Mouse (Mus musculus) testis, adult 2 months (tissue): Measurements from ENCODE around the gene Spata48. TPM values are rescaled to one million over a fixed set of nuclear protein-coding genes. Genes with fewer than 3 reads are reported as not detected.
A peak's percentile ranks its signal among the peaks of the same experiment; 100 is the strongest.

Source experiments
- H3K27ac ChIP-seq: fragments of 200-500 bp; 2 replicates; pipeline ENCODE4 v1.5.1; 2012; ENCODE audit warnings: low read depth, low read length; ENCODE audit not compliant: control insufficient read depth, insufficient read depth
- H3K27me3 ChIP-seq: fragments of 200-500 bp; 2 replicates; pipeline ENCODE4 v1.6.1; 2012; ENCODE audit warnings: mild to moderate bottlenecking, low read length, moderate library complexity; ENCODE audit not compliant: control insufficient read depth, insufficient read depth
- H3K36me3 ChIP-seq: fragments of 200-500 bp; 2 replicates; pipeline ENCODE4 v1.6.1; 2012; ENCODE audit warnings: mild to moderate bottlenecking, low read length; ENCODE audit not compliant: control insufficient read depth, insufficient read depth
- H3K4me1 ChIP-seq: fragments of 200-500 bp; 2 replicates; pipeline ENCODE4 v1.6.1; 2012; ENCODE audit warnings: low read length; ENCODE audit not compliant: control insufficient read depth, insufficient read depth
- H3K4me3 ChIP-seq: fragments of 200-500 bp; 2 replicates; pipeline ENCODE4 v1.5.1; 2012; ENCODE audit warnings: low read depth, mild to moderate bottlenecking, low read length, moderate library complexity, mixed read lengths; ENCODE audit not compliant: control insufficient read depth
- CTCF ChIP-seq: fragments of 200-500 bp; IDR thresholded peaks from 2 replicates; pipeline ENCODE4 v1.5.1; 2012; ENCODE audit warnings: low read depth, mild to moderate bottlenecking, inconsistent platforms, low read length, moderate library complexity; ENCODE audit not compliant: control insufficient read depth, insufficient read depth, insufficient replicate concordance
- POLR2A ChIP-seq: fragments of 200-500 bp; IDR thresholded peaks from 2 replicates; pipeline ENCODE4 v1.6.1; 2012; ENCODE audit warnings: low read depth, mild to moderate bottlenecking, inconsistent platforms, low read length, moderate library complexity; ENCODE audit not compliant: control insufficient read depth
- polyA plus RNA-seq: library from polyadenylated mRNA; depleted of rRNA; stranded (reverse); fragments of >200 nt; gene quantifications from 2 replicates; pipeline ENCODE4 v1.2.3, GENCODE M21; 2012

Gene Spata48
- polyA plus RNA-seq, 1 experiment: 27.4 TPM

GRCm38 (mm10) chr11:11495697-11496096 is 33.8 kb downstream of the Spata48 start:
- Histone ChIP-seq H3K27me3 (no peaks in the 10 kb centered on the region), H3K4me1 (no peaks in the 10 kb centered on the region; the same call in 1 of the 2 replicates), H3K4me3 (peak overlapping the region; percentile 54), H3K27ac (peak overlapping the region; percentile 44), H3K36me3 (no peaks in the 10 kb centered on the region)
- TF ChIP-seq CTCF (no peak), POLR2A (no peak)

- H3K27ac ChIP-seq: no peak overlapping the region
- TF ChIP-seq POLR2A: no peak
- no peak for TF ChIP-seq CTCF
- H3K4me3 ChIP-seq: no peak overlapping the region
- H3K4me1 ChIP-seq: no peaks in the 10 kb centered on the region
- H3K36me3 ChIP-seq: no peaks in the 10 kb centered on the region
- no peaks in the 10 kb centered on the region for H3K27me3 ChIP-seq
These were observed 38.0 kb downstream of the Spata48 start for GRCm38 (mm10) chr11:11499944-11500343.

- Histone ChIP-seq H3K4me1 (no peaks in the 10 kb centered on the region), H3K27me3 (no peaks in the 10 kb centered on the region), H3K27ac (no peak overlapping the region), H3K36me3 (no peaks in the 10 kb centered on the region), H3K4me3 (no peak overlapping the region)
- TF ChIP-seq POLR2A: no peak
- no peak for TF ChIP-seq CTCF
These were observed 44.3 kb downstream of the Spata48 start for GRCm38 (mm10) chr11:11506187-11506586.

DNA sequence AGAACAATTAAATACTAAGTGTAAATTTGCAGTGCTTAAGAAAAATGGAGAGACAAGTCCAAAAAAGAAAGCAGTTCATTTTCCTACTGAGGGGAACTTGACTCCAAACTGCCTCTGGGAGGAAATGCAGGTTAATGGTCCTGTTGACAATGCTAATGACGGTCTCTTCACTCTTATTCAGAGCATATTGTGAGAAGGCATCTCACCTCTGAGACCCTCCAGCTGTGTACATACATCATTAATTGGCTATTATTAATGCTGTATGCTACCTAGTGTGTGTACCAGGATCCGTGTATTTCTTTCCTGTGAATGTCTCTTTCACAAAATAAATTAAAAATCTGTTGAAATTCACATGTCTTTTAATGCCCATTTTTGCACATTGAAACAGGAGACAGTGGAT is 47.5 kb downstream of the Spata48 start:
- TF ChIP-seq CTCF (no peak), POLR2A (no peak)
- Histone ChIP-seq H3K4me1 (no peaks in the 10 kb centered on the region), H3K36me3 (no peaks in the 10 kb centered on the region)

GRCm38 (mm10) chr11:11512056-11512455 is 50.2 kb downstream of the Spata48 start:
- H3K36me3 ChIP-seq: no peaks in the 10 kb centered on the region
- no peak for TF ChIP-seq POLR2A
- TF ChIP-seq CTCF: no peak
- H3K27me3 ChIP-seq: no peaks in the 10 kb centered on the region
- no peak overlapping the region for H3K4me3 ChIP-seq
- H3K27ac ChIP-seq: no peak overlapping the region
- H3K4me1 ChIP-seq: no peaks in the 10 kb centered on the region

More for the DNA sequence above, 47.5 kb downstream of the Spata48 start:
- Histone ChIP-seq H3K27me3 (no peaks in the 10 kb centered on the region), H3K27ac (no peak overlapping the region), H3K4me3 (no peak overlapping the region)

- no peaks in the 10 kb centered on the region for H3K36me3 ChIP-seq
- no peaks in the 10 kb centered on the region for H3K27me3 ChIP-seq
- no peaks in the 10 kb centered on the region for H3K4me1 ChIP-seq
- H3K4me3 ChIP-seq: no peak overlapping the region
- no peak overlapping the region for H3K27ac ChIP-seq
- TF ChIP-seq CTCF: no peak
- no peak for TF ChIP-seq POLR2A
These were observed 51.3 kb downstream of the Spata48 start for GRCm38 (mm10) chr11:11513008-11513799.

- Histone ChIP-seq H3K4me1 (no peaks in the 10 kb centered on the region), H3K36me3 (no peaks in the 10 kb centered on the region), H3K4me3 (no peak overlapping the region), H3K27ac (no peak overlapping the region), H3K27me3 (no peaks in the 10 kb centered on the region)
- no peak for TF ChIP-seq CTCF
- TF ChIP-seq POLR2A: no peak
These were observed 53.0 kb downstream of the Spata48 start for GRCm38 (mm10) chr11:11514920-11515319.
